Mouse (Mus musculus) heart, adult 11 months (tissue): ENCODE results near the gene Bbox1.

Experiments used
- DNase-seq: peaks from one replicate; pipeline ENCODE4 v3.0.0; 2022

The Bbox1 gene

DNA sequence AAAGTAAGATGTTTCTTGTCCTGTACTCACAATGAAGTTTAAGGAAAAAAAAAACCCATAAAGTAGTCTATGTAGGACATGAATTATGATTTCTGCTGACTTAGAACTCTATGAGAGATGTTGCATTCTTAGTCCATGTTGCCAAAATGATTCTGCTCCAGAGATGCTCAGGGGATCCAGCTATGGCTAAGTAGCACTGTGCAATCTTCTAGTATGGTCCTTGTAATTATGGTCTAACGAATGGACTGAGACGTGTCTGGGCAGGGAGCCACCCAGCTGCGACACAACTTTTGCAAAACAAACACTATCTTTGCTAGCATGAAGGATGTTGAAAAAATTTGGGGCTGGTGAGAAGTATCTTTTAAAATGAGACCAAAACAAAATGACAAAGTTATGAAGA, 45.1 kb downstream of the Bbox1 start:
- DNase-seq, result peak; percentile 96

DNA sequence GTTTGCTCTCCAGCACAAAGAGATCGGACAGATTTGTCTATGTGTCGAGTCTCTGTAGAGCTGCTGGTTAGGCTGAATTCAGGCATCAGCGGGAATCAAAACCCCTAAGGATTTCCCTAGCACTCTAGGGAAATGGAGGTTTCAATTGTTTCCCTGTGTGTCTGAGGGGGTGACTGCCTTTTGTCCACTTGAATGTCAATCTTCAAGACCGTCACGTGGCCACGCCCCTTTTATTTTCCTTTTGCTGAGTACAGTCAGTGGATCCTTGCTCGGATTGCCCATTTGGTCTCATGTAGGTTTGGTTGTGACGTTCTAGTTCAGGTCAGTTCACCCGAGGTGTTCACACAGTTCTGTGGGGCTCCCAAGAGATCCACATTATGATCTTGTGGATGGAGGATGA, 82.1 kb downstream of the Bbox1 start:
- no peak for DNase-seq

DNA sequence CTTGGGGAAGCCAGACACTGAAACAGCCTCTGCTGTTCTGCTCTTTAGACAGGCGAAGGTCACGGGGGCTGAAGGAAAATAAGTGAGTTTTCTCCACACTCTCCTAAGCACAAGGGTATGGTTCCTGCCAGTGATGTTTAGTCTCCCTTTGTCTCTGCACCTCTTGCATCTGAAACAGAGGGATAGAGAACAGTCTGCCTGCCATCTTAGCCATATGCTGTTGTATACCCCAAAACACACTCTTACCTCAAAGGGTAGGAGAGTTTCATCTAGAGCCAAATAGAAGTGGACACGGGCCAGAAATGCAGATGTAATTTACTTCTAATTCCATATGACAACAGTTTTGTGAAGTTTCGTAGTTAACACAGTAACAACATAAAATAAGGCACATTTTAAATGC, 83.6 kb downstream of the Bbox1 start:
- no peak for DNase-seq

DNA sequence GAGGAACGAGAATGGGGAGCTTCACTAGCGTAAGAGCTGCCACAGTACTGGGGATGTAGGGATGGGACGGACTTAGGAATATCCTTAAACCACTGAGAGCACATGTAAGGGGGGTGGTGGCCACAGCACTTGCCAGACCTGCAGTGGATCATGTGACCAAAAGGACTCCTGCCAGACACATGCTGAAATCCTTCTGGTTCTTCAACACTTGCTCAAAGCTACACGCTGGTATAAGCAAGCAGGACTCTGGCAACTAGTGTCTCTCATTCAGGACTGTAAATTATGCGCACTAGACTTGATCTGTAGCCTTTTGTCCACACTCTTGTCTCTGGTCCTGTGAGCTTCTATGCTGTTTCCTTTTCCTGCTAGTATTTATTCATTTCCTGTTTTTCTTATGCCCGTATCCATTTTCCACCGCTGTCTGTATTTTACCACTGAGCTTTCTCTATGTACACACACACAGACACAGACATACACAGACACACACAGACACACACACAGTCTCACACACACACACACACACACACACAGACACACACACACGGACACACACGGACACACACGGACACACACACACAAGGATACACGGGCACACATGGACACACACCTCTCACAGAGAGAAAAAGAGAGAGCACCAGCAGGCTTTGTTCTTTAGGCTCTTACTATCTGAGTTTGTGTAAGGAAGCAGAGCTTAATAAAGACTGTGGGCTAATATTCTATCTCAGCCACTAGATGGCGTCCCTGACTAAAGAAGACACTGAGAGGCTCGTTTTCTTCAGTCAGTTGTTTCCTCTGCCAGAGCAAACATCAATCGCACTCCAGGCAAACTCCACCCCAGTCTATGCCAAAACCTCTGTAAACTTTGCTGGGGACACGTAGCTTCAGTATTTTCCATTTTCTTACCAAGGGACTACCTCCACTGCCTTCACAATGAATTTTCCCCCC, 84.9 kb downstream of the Bbox1 start:
- DNase-seq, result peak; percentile 91

DNA sequence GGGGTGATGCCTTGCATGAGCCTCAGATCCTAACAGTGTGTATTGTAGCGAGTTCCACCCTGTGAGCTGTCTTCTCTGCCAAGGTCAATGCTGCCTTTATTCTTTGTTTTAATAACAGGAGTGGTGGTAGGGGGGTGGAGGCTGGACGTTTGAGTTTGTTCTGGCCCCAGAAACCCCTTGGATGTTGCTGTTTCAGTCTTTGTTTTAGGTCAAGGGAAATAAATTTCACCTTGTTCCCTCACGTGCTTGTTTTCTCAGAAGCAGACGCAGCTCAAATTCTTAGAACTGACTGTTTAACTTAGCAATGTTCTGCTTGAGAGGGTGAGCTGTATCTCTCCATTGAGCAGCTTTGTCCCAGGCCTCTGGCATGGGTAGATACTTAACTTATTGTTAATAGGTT, 87.9 kb downstream of the Bbox1 start:
- no peak for DNase-seq

DNA sequence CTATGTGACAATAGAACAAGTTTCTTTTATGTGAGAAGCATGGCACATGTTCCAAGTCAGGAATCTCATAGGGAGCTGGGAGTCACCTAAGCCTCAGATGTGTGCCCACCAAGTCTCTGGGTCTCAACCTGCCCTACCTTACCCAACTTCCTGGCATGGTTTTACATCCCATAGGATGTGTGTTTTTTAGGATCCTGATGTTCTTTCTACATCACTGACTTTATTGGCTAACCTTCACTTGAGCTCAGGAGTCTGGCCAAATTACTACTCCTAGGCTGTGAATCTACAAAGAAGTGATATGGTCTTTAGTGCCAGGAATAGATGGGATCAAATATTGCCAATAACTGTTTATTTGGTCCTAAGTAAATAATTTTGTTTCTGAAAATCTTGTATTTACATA, 88.4 kb downstream of the Bbox1 start:
- DNase-seq, result no peak

DNA sequence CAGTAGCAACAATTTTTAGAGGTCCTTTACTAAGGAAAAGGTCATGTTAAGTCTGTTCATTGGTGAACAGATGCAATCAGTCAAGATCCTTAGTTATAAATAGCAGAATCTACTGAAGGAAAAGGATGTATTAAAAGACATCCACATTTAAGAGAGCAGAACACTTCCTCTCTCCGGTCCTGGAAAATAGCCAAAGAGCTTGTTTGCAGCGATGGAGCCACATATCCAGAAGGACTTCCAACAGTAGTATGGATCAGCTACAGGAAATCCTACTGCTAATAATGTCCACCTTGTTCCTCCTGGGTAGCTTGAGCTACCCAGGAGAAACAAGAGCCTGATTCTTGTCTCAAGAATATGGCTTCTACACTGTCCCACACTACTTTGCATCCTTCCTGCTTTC, 91.6 kb downstream of the Bbox1 start:
- peak; percentile 55 for DNase-seq

DNA sequence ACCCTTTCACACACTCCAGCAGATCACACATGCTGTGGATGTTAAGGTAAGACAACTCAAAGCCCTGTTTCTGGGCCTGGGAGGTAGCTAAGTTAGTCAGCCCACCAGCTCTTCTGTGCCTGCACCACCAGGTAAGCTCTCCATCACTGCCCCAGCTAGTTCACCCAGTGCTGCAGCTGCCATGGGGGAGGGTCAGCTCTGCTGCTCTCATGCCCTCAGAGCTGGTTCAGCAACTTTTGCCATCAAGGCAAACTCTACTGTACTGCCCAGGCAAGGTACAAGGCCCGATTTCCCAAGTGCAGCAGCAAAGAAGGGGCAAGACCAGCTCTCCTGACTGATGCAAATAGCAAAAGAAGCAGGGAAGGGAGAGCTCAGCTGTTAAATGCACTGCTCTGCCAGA, 93.9 kb downstream of the Bbox1 start:
- DNase-seq, result peak; percentile 45

DNA sequence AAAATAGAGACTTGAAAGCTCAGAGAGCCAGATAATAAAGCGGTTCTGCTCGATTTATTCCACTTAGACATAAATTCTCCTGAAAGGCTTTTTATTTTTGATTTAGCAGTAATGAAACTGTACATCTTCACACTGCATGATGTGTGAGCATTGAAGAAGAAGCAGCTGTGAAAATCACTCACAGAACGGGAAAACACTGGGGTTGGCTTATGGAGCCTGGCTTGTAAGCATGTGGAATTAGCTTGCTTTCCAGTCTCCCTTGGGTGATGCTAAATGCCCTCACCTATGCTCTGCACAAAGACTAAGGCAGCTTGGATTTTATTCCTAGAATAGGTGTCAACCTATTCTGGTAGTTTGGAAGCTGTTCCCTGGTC, 98.7 kb downstream of the Bbox1 start:
- DNase-seq, result no peak

DNA sequence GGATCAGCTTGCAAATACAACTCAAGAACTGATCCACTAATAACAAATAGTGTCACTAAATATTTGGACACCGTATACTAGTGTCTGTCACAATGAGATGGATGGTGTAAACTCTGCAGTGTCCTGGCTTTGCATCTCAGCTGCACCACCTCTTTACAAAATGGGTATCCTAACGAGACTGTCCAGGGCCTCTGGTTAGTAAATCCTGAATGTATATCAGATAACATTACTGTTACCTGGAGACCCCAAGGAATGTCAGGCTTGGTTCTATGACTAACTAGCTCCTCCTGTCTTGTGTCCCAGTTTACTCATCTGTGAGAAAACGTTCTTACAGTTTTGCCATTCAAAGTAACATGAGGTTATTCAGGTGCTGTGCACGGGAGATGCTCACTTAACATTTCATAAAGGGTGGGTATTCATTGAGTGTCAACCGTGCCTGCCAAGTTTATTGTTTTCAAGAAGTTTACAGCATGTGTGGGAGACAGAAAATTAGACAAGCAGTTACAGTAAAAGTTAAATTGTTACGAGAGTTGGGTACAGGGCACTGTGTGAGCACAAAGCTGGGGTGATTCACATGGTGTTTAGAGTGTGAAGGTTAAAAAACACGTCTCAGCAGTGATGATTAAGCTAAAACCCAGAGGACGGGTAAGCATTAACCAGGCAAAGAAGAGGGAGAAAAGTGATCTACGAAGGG, 99.2 kb downstream of the Bbox1 start:
- peak; percentile 33 for DNase-seq

DNA sequence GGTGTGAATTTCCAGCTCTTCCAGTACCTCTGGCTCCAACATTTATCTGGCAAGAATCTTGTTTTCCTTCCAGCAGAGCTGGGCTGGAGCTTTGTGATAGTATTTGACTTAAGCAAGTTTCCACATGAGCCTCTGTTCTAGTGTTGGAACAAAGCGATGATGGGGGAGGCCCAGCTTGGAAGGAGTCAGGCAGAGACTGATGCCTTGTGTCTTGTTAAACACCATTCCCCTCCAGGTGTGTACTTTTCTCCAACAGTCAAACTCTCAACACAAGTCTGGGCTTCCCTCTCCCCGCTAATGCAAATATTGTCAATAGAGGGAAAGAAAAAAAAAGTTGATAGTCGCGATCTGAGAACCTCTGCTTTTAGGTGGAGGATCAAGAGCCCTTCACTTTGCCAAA, 100.1 kb downstream of the Bbox1 start:
- DNase-seq, result peak; percentile 82
